Mouse (Mus musculus) CH12.LX (cell line): ENCODE results near the gene Nasp.

Experiments used
- CHD2 ChIP-seq: IDR thresholded peaks from 2 replicates; pipeline ENCODE4 v1.6.1; 2011; ENCODE audit warnings: low read length, improper control_type of control experiment
- CTCF ChIP-seq, 2 experiments: IDR thresholded peaks in 1 of 2; conservative IDR thresholded peaks in 1 of 2; 2 replicates each; pipeline ENCODE4 v1.5.1; 2011 to 2012; ENCODE audit warnings: low read depth in 2 of 2, low read length in 2 of 2, improper control_type of control experiment in 1 of 2, inconsistent platforms in 1 of 2, mild to moderate bottlenecking in 1 of 2, moderate library complexity in 1 of 2
- EP300 ChIP-seq: IDR thresholded peaks from 2 replicates; pipeline ENCODE4 v1.6.1; 2011; ENCODE audit warnings: low read length, improper control_type of control experiment
- MAFK ChIP-seq: IDR thresholded peaks from 2 replicates; pipeline ENCODE4 v1.6.1; 2011; ENCODE audit warnings: low read length, improper control_type of control experiment; ENCODE audit not compliant: insufficient replicate concordance
- MAX ChIP-seq: IDR thresholded peaks from 2 replicates; pipeline ENCODE4 v1.6.1; 2011; ENCODE audit warnings: low read length, improper control_type of control experiment
- MAZ ChIP-seq: IDR thresholded peaks from 2 replicates; pipeline ENCODE4 v1.6.1; 2012; ENCODE audit warnings: low read depth, mild to moderate bottlenecking, inconsistent platforms, low read length, improper control_type of control experiment, moderate library complexity
- POLR2A ChIP-seq: IDR thresholded peaks from 2 replicates; pipeline ENCODE4 v1.6.1; 2011; ENCODE audit warnings: low read depth, mild to moderate bottlenecking, improper control_type of control experiment, low read length
- SMC3 ChIP-seq: IDR thresholded peaks from 2 replicates; pipeline ENCODE4 v1.6.1; 2011; ENCODE audit warnings: low read depth, low read length, improper control_type of control experiment

DNA sequence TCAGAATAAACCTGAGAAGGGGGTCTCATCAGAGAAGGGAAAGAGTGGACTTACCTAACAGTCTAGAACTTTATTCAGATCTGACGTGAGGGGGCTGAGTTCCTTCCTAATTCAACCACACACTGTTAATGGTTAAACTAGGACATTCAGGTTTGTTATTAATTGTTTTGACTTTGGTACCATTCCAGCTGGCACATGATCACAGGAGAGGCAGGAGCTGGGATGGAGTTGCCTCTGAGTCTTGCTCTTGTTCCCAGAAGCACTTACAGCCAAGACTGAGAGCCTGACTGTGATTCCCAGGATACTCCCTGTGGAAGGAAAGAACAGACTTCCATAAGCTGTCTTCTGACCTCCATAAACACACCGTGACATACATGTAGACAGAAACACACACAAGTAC, 31.7 kb upstream of the Nasp start:
- TF ChIP-seq CTCF (conservative IDR thresholded peaks at IDR 0.05 in 1 of 2, IDR thresholded peaks at IDR 0.05 in 1 of 2; ENCODE audit: low read depth in 2 of 2, low read length in 2 of 2) (no peak), POLR2A (no peak), EP300 (no peak), MAZ (no peak), MAFK (no peak), MAX (no peak), CHD2 (no peak), SMC3 (no peak)
